Mouse (Mus musculus) testis, postnatal 14 days (tissue): ENCODE measurements at regions not wholly inside any gene's neighbourhood (a gene's known extent, or its start where the extent isn't known, plus 50 kb on each side); places are given as distances from the start of the nearest gene placed in this dataset.

Experiments used
- DNase-seq: peaks from one replicate; pipeline ENCODE4 v3.0.0; 2021; ENCODE audit warnings: low spot score

DNA sequence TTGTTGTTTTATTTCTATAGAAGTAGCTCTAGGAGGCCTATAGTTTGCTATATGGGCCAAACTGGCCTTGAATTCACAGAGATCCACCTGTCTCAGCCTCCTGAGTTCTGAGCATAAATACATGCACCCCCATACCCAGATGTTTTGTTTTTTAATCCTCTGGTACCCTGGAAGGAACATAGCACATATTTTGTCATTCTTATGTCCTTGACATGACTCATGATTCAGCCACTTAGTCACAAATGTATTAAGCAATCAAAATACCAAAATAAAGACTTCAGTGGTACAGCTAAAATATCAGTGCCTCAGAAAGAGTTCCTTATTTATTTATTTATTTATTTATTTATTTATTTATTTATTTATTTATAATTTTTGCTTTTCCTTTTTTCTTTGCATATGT lies 1428.3 kb downstream of the Gsdmc2 start:
- no peak for DNase-seq

DNA sequence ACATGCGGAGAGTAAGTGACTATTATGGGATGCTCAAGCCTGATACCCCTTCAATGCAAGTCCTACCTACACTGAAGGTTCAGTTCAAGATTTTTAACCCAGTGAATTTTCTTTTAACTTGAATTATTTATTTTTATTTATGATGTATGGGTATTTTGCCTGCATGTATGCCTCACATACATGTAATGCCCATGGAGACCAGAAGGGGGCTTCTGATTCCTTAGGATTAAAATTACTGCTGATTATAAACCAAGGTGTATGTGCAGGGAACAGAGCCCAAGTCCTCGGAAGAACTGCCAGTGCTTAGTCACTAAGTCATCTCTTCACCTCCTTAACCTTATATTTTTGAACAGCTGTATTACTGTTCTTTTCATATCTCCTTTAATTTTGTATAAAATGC lies 1431.3 kb downstream of the Gsdmc2 start:
- no peak for DNase-seq

DNA sequence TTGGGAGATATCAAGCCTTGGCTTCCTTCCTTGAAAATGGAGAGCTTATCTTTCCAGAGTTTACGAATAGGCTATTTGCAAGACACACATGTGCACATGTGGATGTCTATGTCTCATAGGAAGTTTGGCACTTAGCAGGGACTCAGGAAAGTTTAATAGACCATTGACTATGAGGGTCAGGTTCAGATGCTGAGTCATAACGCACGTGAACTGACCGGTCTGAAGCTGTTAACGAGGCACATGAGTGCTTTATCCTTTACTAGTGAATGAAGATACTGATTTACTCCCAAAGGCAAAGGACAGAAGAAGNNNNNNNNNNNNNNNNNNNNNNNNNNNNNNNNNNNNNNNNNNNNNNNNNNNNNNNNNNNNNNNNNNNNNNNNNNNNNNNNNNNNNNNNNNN lies 1442.8 kb downstream of the Gsdmc2 start:
- no peak for DNase-seq

DNA sequence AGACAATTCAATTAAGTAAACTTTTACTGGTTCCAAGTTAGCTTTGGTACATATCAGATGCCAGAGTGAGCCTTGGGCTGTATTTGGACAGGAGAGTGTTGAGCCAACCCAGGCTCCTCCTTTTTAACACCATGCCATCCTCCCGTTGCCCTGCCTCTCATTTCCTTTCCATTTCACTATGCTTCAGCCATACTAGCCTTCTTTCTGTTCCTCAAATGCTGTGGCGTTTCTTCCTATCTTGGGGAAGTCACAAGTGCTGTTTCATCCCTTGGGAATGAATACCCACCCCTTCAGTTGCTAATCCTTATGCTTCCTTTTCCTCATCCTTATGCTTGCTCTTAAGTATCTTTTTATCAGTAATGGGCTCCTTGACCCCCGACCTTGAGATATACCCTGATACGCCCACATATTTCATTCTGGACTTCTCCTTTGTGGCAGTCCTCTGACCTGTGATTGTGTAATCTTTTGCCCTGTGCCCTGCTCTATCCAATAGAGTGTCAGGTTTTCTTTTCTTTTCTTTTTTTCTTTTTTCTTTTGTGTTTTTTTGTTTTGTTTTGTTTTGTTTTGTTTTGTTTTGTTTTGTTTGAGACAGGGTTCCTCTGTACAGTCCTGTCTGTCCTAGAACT lies 1443.9 kb downstream of the Gsdmc2 start:
- DNase-seq = no peak

DNA sequence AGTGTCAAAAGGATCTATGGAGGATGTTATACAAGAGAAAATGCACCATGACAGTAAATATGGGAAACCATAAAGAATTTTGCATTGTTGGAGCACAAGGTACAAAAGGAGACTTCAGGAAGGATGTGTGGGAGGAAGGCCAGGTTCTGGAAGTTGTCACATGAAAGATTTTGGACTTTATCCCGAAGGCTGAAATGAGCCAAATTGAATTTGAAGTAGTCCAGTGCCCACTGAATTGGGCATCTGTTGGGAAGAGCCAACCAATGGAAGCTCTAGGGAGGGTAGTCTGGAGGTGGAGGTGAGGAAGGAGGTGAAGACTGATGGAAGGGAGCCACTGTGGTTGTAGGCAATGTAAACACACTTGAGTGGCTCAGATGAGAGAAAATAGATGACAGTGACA lies 1445.6 kb downstream of the Gsdmc2 start:
- DNase-seq = no peak

DNA sequence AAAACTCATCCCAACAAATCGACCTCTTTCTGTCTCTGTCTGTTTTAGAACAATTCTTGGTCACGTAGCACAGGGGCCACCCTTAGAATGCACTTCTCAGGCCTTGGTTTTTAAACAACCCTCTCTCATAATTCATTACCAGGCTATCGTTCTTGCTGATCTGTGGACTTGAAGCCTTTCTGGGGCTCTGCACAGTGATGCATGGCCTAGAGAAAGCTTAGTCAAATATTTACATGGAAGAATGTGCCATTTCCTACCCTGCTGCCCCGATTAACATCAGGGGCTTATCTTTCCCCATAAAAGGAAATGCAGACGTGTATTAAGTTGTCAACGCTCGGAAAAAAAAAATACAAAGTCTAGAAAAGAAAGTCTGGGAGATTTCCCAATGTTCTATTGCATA lies 1448.0 kb downstream of the Gsdmc2 start:
- no peak for DNase-seq

DNA sequence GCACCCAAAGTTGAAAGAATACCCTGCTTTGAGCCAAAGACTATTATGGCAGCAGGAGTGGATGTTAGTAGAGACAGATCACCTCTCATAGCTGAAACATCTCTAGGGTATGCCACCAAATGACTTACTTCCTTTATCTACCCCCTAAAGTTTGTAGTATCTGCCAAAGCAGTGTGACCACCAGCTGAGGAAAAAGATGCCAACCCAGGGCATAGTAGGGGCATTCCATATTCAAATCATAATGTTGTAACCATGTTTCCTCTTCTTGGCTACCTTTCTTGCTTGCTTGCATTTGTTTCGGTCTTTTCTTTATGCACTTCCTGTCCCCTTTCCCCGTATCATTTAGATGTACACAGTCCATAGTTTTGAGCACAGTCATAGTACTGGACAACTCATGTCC lies 1449.6 kb downstream of the Gsdmc2 start:
- no peak for DNase-seq

DNA sequence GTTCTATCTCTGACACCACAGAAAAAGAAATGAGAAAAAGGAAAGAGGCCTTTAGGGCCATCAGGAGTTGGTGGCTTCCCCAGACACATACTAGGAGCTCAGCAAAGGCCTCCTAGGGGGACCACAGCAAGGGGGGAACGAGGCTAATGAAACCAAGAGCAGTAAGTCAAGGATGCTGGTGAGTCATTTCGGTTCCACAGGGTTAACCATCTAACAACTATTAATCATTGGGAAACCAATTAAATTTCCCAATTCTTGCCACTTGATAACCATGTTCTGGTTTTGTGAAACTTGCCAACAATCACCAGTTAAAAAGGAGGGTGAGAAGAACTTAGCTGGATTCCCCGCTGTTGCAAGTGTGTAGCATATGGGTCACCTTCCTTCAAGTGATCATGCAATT lies 1451.6 kb downstream of the Gsdmc2 start:
- DNase-seq = no peak

DNA sequence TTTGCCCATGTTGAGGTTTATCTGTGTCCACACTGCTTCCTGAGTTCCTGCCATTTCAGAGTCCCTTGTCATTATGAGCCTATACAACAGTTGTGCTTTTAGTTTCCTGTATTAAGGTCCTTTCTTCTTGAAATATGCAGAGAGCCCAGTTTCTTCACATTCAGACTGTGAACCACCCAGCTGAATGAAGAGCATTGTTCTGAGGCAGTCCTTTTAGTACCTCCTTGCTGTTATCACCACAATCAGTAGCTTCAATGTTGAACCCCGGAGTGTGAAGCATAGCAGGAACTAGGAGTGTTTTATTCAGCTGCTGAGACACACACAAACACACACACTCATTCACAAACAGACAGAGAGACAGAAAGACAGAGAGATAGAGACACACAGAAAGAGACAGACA lies 1452.1 kb downstream of the Gsdmc2 start:
- DNase-seq = no peak

DNA sequence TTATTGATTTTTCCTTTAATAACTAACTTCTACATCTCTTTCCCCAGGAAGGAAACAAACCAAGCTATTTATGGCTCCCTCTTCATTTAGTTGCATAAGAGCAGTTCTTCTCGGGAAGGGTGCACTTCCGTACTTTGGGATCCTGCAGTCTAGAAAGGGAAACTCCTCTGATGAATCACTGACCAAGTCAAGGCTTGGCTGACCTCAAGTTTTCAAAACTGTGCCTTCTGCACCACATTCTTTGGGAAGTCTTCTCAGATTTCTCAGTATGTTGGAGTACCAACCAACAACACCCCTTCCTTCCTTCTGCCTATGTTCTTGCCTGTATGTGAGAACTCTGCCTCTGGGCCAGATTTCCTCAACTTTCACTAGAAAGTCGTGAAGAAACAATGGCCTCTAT lies 1452.6 kb downstream of the Gsdmc2 start:
- no peak for DNase-seq

DNA sequence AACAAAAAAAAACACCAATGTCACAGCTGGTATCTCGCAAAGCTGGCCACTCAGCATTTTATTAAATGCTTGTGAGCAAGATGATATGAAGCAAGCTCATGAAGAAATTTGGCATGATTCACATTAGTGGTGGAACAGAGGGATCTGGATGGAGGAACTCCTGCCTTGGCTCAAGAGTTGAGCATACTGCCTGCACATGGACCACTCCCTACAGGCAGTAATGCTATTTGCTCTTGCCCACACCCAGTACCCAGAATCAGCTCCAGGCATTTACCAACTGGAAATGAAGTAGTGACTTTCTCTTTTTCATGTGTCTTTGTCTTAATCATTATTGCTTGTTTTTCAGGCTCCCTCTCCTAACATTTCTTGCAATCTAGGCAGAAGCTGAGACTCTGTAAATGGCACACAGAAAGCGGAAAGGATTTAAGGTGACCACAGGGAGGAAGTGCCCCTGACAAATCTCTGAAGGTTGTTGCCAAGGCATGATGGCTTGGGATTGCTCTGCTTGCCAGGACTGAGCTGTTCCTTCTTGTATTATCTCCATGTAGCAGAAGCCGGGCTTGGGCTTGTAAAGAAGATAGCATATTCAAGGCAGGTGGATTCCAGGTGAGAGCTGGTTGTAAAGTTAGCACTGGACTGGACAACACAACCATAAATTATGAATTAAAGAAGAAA lies 1455.4 kb downstream of the Gsdmc2 start:
- no peak for DNase-seq

DNA sequence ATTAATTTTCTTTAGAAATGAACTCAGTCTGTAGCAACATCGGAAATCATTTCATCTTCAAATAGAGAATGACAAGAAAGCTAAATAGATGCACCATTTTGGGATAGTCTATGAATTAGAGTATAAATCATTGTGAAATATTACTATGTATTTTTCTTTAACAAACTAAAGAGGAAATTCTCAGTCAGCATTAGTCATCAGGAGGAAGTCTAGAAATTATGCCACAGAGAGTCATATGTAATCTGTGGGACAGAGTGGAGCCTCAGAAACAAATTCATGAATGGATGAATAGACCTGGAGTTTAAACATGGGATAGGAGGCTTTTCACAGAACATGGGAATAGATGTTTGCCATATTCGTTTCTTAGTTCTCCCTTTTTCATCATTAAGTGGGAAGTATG lies 1459.4 kb upstream of the A1bg start:
- DNase-seq = no peak

DNA sequence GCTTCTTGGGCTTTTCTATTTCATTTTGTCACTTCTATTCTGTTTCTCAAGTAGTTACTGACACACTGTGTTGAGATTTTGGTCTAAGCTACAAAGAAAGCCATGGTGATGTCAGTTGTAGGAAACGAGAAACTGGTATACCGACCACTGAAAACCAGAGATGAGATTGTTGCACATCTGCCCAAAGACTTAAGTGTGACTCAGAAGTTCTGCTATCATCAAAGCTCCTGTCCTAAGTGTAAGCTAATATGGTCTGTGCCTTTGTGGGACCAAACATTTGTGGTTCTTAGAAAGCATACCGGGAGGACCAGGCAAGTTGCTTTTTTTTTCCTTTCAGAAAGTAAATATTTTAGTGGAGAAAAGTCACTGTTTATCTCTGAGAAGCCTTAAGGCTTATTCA lies 1451.8 kb upstream of the A1bg start:
- no peak for DNase-seq

DNA sequence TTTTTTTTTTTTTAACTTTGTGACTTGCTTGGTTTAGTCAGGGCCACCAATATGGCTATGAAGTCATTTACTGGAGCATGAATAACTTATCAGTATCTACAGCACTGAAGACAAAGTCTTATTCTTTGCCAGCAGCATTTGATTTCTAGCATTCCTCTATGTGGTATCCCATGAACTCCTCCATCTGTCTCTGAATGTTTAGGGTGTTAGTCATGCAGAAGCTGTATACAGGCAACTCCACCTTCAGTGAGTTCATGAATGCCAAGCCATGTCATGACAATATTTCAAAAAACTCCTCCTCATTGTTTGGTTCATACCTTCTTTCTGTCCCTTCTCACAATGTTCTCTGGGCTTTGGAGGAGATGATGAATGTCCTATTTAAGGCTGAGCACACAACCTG lies 1438.4 kb upstream of the A1bg start:
- DNase-seq = no peak

DNA sequence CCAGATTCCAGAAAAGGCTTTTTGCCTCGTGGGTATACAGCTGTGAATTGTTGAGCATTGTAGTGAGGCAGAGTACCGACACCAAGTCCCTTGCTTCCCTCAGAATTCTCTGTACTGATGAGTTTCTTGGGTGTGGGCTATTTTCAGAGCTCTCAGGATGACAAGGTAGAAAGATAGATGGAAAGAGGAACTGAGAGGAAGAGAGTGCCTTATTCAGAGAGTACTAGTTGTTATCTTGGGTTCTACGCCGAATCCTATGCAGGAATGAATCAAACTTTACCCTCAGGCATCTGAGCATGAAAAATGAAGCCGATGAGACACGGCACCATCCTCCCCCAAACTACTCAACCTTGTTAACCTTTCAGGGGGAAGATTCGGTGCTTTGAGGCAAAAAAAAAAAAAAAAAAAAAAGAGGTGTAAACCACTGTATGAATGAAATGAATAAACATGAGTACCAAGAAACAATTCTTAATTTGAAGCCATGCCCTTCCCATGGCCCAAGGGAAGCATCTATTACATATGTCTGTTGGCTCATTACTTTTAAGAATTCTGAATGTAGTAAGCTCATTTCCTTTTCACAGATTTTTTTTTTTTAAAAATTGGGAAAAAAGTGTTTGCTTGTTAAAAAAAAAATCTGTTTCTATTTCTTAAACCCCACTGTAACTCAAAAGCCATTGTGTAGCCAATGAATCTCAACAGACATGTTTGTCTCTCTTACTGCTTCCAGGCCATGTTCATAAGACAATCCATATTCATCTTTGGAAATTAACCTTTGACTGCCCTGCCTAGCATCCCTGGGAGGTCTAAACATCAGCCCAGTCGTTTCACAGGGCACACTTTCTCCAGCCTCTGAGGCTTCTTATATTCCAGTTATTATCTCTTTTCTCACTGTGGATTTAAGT lies 1435.8 kb upstream of the A1bg start:
- no peak for DNase-seq

DNA sequence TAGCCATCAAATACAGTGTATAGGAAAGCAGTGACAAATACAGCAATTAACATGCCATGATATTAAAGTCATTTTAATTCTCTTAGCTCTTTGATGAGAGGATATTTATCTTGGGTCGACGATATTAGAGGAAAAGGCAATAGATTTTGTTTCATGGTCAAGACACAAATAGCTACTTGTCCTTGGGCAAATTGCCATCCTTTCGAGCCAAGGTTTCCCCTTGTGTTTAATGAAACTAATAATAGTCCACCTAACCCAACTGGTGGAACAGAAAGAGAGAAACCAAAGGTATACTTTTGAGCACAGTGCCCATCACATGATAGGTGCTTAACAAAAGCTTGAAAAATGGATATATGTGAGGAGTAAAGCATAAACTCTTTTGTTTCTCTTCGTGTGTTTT lies 1431.0 kb upstream of the A1bg start:
- peak; percentile 13 for DNase-seq

DNA sequence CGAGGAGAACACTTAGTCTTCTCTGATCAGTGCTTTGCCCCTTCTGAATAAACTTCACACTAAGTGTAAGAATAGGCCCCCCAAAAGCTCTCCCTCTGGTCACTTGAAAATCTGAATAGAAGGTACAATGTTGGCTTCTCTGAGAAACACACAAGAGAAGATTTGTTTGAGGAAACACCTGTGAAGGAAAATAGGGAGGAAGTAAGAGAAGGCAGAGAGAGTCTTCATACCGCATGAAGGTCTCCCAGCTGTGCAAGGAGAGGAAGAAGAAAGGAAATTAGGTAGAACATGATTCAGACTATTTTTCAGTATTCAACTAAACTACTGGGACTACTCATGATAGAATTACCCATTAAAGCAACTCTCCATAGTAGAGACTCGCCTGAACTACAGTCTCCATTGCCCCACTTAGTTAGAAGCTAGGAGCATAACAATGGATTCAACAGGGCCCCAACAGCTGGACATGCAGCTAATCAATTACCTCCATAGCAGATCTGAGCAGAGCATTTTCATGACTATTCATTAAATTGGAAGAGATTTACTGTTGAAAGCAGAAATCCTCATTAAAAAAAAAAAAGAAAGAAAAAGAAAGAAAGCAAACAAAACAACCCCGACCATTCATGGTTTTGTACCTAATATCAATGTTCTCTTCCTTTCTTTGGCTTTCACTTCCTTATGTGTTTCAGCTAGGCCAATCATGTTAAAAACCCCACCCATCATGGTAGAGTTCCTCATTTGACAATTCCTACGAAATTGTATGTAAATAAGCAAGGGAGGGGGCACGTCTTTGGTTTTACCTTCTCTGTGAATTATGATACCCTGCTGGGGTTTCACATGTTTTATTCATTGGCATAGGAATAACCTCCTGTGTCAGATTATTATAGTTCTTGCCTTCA lies 1428.3 kb upstream of the A1bg start:
- DNase-seq = no peak

DNA sequence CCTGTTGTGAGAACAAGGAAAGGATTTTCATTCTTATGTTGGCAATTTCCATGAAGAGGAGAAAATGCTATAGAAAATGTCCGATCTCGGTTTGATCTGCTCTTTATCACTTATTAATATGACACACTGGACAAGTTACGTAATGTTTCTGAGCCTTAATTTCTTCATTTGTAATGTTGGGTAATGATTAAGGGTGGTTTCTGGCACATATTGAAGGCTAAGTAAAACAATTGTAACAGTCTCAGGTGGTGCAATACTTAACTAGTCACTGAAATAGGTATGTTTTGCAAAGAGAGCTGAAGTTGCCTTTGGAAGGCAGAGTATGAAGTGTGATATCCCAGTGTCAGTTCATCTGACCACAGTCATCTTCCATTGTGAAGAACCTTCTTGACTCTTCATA lies 1427.2 kb upstream of the A1bg start:
- DNase-seq = no peak

DNA sequence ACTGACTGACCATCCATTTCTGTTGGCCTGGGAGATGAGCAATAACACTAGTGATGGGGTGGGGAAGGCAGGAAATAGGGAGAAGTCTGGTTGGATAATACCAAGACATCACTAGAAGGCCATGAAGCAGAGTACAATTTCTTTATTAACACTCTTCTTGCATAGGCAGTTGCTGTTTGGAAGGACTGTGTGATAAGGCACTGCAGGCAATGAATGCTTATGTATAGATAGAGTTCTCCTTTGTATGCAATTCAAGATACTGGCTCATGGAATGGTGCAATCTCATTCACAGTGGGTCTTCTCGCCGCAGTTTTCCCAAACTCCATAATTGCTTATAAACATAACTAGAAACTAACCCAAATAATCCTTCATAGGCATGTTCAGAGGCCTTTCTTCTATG lies 1426.1 kb upstream of the A1bg start:
- no peak for DNase-seq

DNA sequence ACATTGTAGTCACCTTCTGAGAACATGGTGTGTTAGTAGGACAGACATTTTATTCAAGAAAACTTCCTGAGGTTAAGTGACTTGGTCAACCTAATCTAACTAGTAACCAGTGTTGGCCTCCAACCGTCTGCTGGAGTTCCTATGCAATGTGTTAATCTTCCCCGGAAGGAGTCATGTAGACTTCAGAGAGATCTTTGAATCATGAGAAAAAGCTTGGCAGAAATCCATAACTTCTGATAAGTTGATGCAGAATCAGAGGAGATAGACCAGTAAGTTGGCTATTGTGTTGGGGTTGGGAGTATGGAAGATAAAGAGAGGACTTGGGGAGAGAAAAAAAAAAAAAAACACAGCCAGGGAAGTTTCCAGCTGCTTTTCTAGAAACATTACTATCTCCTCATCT lies 1424.9 kb upstream of the A1bg start:
- no peak for DNase-seq

DNA sequence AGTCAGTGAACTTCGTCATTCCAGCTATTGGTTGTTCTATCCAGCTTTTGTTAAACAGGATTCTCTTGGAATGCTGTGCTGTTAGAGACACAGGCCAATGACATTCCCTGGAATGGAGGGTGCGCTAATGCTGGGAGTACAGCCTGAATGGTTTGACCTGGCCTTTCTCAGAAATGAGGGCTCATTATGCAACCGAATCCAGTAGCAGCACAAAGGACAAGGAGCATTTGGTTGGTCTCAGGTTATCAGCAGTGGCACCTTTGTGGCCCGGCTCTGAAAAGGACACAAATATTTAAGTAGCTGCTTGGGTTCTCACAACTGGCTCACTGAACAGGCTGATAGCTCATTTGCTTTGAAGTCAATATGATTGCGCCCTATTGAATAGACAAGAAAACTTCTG lies 1423.1 kb upstream of the A1bg start:
- DNase-seq = no peak
